Mouse (Mus musculus) CD8-positive naive resting alpha-beta T cell, adult 57 days (primary cell): ENCODE measurements around the gene Gm8005. TPM values are rescaled to one million over a fixed set of nuclear protein-coding genes. Genes with fewer than 3 reads are reported as not detected.

Experiments
- total RNA-seq: library from RNA; stranded (reverse); gene quantifications from one replicate; pipeline ENCODE4 v1.2.4, GENCODE M21; 2023

The Gm8005 gene
- total RNA-seq = not detected

GRCm38 (mm10) chr14:42439573-42439972 lies at the start of gene Gm8005:
Gene Gm8005, minus strand, starts transcription at chr14:42439673.

GRCm38 (mm10) chr14:42463581-42463980 lies 24.1 kb upstream of the Gm8005 start, which contains the start of gene Gm8011:
Gene Gm8011, plus strand, starts transcription at chr14:42463881.

Other genes with a start within 250 kb of the Gm8005 start
- gene Gm3573, start 248.9 kb downstream of the Gm8005 start, total RNA-seq = not detected
- not detected for gene Gm17026, start 179.6 kb downstream of the Gm8005 start, total RNA-seq
- gene Gm9611, start 142.3 kb downstream of the Gm8005 start, total RNA-seq = not detected
- not detected for gene Gm7995, start 129.5 kb downstream of the Gm8005 start, total RNA-seq
- not detected for gene Gm8011, start 24.2 kb upstream of the Gm8005 start, total RNA-seq
- not detected for gene Gm8020, start 62.7 kb upstream of the Gm8005 start, total RNA-seq
- gene Gm8024, start 84.6 kb upstream of the Gm8005 start, total RNA-seq = not detected
- gene Gm17124, start 160.2 kb upstream of the Gm8005 start, total RNA-seq = not detected
- gene Gm3633, start 202.2 kb upstream of the Gm8005 start, total RNA-seq = not detected
- gene Gm10378, start 216.3 kb upstream of the Gm8005 start, total RNA-seq = not detected